Mouse (Mus musculus): ENCODE data around the gene Mtmr2. TPM values are rescaled to one million over a fixed set of nuclear protein-coding genes. Genes with fewer than 3 reads are reported as not detected.
"Not testable (repeated sequence)": the region's sequence is repeated elsewhere in the genome, so short reads cannot be mapped to it uniquely, and the experiment has no call there.

Gene Mtmr2
- 38.9 and 42.2 TPM in 2 replicates for polyA plus RNA-seq (2012; ENCODE audit: insufficient read depth, insufficient read length, missing spikeins)

DNA sequence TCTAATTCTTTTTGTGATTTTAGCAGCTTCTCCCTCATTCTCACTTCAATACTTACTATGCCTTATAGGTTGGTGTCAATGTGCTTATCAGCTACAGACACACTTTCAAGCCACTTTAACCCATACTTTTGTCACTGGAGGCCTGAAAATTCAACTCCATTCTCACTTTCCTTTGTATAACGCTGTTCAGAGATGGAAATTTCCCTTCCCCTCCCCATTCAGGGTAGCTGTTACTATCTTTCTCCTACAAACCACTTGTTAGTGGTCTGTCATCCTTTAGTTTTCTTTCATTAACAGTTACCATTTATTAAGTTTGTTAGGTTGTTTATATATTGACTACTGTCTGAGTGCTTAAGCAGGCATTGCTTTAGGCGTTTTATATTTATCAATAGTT, at the start of gene Mtmr2:
TSS of gene Mtmr2 (plus strand) at position 7 of the 394 bp plus-strand sequence.
- peaks cover 5% of the 10 kb centered on the region for H3K4me1 ChIP-seq (ENCODE audit: control insufficient read depth, insufficient read depth, insufficient read length, low read length)
- H3K4me3 ChIP-seq (ENCODE audit: insufficient read depth, low read depth, low read length) = peak within 1 kb of the TSS; percentile 98
- peak within 1 kb of the TSS; percentile 97 for H3K27ac ChIP-seq (replicated peaks; ENCODE audit: low read depth, low read length)

DNA sequence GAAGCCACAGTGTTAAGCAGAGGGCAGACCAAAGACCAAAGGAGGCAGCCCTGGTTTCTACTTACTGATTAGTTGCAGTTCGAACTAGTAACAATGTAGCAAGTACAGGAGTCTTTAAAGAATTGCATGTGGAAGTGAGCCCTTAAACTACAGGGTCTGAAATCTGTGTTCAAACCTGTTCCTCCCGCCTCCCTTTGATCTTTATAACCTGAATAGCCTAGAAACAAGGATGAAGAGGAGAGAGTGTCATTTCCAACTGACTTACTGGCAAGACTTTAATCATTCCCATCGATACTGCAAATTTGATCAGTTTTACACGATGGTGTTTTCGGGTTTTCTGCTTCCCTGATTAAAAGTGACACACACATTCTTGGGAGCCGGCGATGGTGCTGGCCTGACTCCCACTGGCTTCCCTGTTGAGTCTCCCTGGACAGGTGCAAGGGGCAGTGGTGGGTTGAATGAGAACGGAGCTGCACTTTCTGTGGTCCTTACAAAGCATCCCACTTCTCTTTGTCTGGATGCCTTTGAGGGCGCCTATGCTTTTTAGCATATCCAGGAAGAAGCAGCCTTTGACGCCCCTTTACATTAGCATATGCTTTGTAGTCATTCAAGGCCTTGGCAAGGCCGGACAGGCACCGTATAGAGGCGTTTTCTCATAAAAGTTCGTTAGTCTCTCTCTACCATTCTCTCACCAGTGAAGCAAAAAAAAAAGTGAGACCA, 49.0 kb upstream of the Mtmr2 start:
- no peak overlapping the region for H3K4me3 ChIP-seq (ENCODE audit: insufficient read depth, low read depth, low read length)

DNA sequence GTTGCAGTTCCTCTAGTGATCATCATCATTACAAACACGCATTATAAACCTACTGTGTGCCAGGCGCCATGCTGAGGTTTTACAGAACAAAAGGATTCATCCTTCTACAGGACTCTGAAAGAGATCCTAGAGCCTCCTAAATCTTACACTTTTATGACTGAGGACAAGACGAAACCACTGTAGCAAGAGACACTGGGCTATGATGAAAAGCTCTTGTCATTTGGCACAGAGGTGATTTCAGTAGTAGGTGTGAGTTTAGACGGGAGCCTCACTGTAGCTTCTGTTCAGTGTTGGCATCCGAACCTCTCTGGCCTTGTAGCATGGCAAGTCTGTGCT, 48.5 kb upstream of the Mtmr2 start:
- Histone ChIP-seq H3K4me1 (ENCODE audit: control insufficient read depth, insufficient read depth, insufficient read length, low read length) (peaks cover 12% of the 10 kb centered on the region), H3K4me3 (ENCODE audit: insufficient read depth, low read depth, low read length) (no peak overlapping the region)

More for the DNA sequence above, 49.0 kb upstream of the Mtmr2 start:
- Histone ChIP-seq H3K4me1 (ENCODE audit: control insufficient read depth, insufficient read depth, insufficient read length, low read length) (peaks cover 15% of the 10 kb centered on the region), H3K27ac (replicated peaks; ENCODE audit: low read depth, low read length) (no peak overlapping the region)

DNA sequence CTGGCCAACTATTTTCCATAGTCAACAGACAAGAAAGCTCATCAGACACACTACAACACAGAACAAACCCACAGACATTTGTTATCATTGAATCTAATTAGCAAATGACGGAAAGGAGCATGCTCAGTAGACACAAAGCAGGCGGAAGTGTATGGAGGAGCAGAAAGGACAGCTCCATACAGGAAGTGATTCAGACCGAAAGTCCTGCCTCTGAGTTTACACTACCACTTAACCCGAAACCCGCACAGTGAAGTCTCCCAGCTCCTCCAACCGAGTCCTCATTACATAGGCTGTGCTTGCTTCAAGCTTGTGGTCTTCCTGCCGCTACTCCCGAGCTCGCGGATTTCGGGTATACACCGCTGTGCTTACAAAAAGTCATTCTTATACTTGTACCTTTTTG, 46.4 kb upstream of the Mtmr2 start:
- Histone ChIP-seq H3K4me3 (ENCODE audit: insufficient read depth, low read depth, low read length) (no peak overlapping the region), H3K4me1 (ENCODE audit: control insufficient read depth, insufficient read depth, insufficient read length, low read length) (peaks cover 9% of the 10 kb centered on the region), H3K27ac (replicated peaks; ENCODE audit: low read depth, low read length) (no peak overlapping the region)

More for the DNA sequence above, 48.5 kb upstream of the Mtmr2 start:
- no peak overlapping the region for H3K27ac ChIP-seq (replicated peaks; ENCODE audit: low read depth, low read length)

DNA sequence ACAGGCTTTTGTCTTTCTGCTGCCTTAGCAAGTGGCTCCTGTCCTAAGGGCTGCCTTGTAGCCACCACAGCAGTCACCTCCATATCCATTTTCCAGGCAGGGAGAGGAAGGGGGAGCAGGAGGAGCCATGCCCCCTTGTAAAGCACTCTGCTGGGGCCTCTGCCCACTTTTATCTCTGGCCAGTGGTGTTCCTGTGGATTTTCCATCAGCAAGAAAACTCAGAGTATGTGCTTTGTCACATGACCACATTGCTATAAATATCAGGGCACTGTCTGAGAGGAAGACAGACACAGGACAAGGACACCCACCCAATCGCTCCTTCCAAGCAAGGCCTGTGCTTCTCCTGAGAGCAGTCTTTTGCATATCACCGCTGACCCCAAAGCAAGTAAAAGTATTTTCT, 45.1 kb upstream of the Mtmr2 start:
- H3K4me3 ChIP-seq (ENCODE audit: insufficient read depth, low read depth, low read length) = no peak overlapping the region
- H3K27ac ChIP-seq (replicated peaks; ENCODE audit: low read depth, low read length) = no peak overlapping the region
- no peaks in the 10 kb centered on the region for H3K4me1 ChIP-seq (ENCODE audit: control insufficient read depth, insufficient read depth, insufficient read length, low read length)

DNA sequence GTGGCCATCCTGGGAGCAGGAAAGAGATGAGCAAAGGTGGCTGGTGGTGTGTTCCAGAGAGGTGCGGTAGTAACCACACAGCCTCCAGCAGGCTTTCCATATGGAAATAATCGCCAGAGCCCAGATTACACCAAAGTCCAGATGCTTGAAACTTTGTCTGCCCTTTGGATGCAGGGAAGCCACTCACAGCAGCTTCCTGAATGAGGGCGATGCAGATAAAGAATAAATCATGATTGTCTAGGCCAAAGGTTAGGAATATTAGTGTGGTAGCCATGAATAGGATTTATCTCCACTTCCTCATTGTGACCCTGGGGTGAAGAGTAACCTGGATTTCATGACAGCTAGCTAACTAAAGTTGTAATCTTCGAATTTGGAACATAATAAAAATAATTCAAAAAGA, 43.3 kb upstream of the Mtmr2 start:
- Histone ChIP-seq H3K27ac (replicated peaks; ENCODE audit: low read depth, low read length) (no peak overlapping the region), H3K4me3 (ENCODE audit: insufficient read depth, low read depth, low read length) (no peak overlapping the region), H3K4me1 (ENCODE audit: control insufficient read depth, insufficient read depth, insufficient read length, low read length) (no peaks in the 10 kb centered on the region)

DNA sequence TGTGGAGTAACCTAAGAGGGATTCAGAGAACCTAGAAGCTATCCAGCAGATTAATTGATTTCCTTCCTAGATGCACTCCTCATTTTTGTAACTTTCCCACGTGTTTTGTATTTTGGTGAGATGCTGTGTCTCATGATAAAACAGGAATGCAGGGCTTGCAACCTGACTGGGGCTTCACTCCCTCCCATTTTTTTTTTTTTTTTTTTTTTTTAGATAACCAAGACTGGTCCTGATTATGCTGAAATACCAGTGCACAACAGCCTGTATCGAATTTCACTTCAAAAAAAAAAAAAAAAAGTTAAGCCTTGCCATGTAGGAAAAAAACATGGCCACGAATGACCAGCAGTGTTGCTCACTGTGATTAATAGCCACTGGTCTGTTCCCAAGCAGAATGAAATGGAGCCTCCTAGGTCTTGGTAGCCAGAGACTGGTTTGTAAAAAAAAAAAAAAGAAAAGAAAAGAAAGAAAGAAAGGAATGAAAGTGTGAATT, 41.1 kb upstream of the Mtmr2 start:
- H3K4me1 ChIP-seq (ENCODE audit: control insufficient read depth, insufficient read depth, insufficient read length, low read length) = no peaks in the 10 kb centered on the region
- no peak overlapping the region for H3K27ac ChIP-seq (replicated peaks; ENCODE audit: low read depth, low read length)
- H3K4me3 ChIP-seq (ENCODE audit: insufficient read depth, low read depth, low read length) = no peak overlapping the region

DNA sequence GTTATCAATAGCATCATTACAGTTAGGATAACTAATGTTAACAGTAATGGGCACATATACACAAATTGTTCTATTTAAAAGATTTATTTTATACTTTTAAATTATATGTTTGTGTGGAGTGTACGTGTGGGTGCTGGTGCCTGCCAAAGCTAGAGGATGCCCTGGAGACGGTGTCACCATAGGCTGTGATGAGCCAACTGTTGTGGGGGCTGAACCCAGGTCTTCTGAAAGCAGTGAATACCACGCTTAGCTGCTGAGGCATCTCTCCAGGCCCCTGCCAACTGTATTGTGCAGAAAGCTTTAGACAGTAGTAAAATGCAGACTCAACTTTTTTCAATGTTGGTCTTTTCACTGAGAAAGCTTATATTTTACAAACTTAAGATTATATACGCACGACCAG, 38.8 kb upstream of the Mtmr2 start:
- Histone ChIP-seq H3K4me1 (ENCODE audit: control insufficient read depth, insufficient read depth, insufficient read length, low read length) (no peaks in the 10 kb centered on the region), H3K27ac (replicated peaks; ENCODE audit: low read depth, low read length) (no peak overlapping the region), H3K4me3 (ENCODE audit: insufficient read depth, low read depth, low read length) (no peak overlapping the region)

DNA sequence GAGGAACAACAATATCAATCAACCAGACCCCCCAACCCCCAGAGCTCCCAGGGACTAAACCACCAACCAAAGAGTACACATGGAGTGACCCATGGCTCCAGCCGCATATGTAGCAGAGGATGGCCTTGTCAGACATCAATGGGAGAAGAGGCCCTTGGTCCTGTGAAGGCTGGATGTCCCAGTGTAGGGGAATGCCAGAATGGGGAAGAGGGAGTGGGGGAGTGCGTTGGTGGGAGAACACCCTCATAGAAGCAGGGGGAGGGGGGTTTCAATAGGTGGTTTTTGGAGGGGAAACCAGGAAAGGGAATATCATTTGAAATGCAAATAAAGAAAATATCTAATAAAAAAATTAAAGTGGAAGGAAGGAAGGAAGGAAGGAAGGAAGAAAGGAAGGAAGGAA, 32.3 kb upstream of the Mtmr2 start:
- H3K27ac ChIP-seq (replicated peaks; ENCODE audit: low read depth, low read length) = not testable (repeated sequence)

DNA sequence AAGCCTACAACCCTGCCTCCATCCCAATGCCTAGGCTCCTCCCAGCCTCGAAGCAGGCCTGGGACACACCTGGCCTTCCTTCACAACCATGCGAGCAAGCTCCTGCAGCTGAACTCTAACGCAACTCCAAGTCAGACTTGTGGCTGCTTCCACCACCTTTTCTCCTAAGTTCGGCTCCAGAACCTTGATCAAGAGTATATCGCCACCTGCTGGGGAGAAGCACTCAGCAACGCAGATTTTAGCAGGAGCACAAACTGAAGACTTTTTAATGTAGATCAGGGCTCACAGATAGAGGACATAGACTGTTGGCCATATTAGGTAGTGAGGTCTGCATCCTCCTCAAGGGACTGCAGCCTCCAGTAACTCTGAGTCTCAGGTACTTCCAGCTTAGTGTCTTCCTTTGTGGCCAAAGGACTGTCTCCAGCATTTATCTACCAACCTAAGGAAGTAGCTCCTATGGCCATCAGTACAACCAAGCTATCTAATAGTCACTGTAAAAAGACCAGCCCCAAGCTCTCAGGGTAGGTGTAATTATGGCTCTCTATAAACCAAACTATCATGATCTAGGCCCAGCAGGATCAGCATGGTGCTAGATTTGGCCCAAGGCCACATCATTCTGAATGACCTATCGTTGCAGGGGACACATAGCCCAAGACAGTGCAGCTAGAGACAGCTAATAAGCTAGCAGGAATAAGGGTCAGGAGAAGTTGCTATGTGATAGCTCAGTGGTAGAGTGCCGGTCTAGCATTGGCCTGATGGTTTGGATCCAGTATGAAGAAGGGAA, 31.7 kb upstream of the Mtmr2 start:
- H3K4me3 ChIP-seq (ENCODE audit: insufficient read depth, low read depth, low read length) = no peak overlapping the region
- H3K27ac ChIP-seq (replicated peaks; ENCODE audit: low read depth, low read length) = no peak overlapping the region
- H3K4me1 ChIP-seq (ENCODE audit: control insufficient read depth, insufficient read depth, insufficient read length, low read length) = no peaks in the 10 kb centered on the region

More for the DNA sequence above, 32.3 kb upstream of the Mtmr2 start:
- H3K4me1 ChIP-seq (ENCODE audit: control insufficient read depth, insufficient read depth, insufficient read length, low read length); H3K4me3 ChIP-seq (ENCODE audit: insufficient read depth, low read depth, low read length): not testable (repeated sequence)

DNA sequence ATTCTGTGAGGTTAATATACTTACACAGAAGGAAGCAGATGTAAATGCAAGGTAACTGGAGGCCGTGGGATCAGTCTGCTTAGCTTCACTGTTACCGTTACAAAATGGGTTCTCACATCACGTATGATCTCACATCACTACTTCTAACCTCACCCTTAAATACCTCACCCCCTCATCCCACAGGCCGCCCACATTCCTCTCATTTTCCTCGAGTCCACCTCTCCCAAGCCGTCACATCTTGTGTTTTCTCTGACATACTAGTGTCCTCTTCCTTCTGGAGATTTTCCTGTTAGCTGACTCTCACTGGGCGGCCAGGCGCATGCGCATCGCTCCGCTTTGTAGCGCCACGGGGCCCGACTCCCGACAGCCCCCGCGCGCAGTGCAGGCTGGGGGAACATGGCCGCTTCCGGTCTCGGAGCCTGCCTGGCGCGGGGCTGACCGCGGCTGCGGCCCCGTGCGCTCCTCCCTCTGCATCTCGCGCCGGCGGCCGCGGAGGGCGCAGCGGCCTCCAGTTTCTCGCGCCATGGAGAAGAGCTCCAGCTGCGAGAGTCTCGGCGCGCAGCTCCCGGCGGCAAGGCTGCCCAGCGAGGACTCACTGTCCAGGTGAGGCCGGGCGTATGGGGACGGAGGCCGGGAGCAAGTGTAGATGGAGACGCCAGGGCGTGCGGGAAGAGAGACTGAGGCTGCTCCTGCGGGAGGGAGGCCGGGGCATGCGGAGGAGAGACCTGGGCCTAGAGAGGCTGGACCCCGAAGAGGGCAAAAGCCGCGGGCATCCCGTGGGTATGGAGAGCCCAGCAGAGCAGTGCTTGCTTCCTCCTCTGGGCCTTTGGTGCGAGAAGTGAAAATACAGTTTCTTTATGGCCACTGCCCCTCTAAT, 826 bp downstream of the Mtmr2 start:
- Histone ChIP-seq H3K27ac (replicated peaks; ENCODE audit: low read depth, low read length) (peak overlapping the region; percentile 97), H3K4me1 (ENCODE audit: control insufficient read depth, insufficient read depth, insufficient read length, low read length) (peaks cover 5% of the 10 kb centered on the region), H3K4me3 (ENCODE audit: insufficient read depth, low read depth, low read length) (peak overlapping the region; percentile 98)

DNA sequence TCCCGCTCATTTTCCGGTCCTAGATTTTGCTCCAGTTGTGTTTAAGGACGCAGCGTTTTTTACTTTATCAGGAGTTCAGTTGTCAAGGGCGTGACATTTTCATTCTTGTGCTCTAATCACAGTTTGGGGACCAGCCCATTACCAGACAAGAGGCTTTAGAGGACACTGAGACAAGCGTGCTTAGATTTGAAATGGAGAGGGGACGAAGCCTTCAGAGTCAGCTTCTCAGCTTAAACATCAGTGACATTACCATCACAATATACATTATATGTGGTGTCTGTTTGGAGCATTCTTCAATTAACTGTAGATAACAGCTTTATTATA, 1.4 kb downstream of the Mtmr2 start:
- Histone ChIP-seq H3K4me1 (ENCODE audit: control insufficient read depth, insufficient read depth, insufficient read length, low read length) (peaks cover 5% of the 10 kb centered on the region), H3K27ac (replicated peaks; ENCODE audit: low read depth, low read length) (peak overlapping the region; percentile 88), H3K4me3 (ENCODE audit: insufficient read depth, low read depth, low read length) (peak overlapping the region; percentile 98)

DNA sequence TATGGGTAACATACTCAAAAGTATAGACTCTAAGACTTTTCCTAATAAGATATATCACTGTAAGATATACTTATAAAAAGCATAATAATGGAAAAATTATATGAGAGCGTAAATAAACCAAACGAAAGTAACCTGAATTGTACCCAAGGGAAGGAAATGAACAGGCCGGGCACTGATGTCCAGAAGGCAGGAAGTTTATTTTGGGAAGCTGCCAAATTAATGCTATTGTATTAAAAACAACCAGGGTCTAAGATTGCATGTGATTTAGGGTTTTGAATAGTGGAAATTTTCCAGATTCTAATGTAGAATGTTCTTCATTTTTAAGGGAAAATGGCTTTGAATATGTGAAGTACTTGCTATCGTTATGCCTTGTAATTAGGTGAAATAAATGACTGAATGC, 4.3 kb downstream of the Mtmr2 start:
- Histone ChIP-seq H3K27ac (replicated peaks; ENCODE audit: low read depth, low read length) (peak overlapping the region; percentile 92; the same call in 1 of the 2 replicates), H3K4me1 (ENCODE audit: control insufficient read depth, insufficient read depth, insufficient read length, low read length) (peaks cover 5% of the 10 kb centered on the region), H3K4me3 (ENCODE audit: insufficient read depth, low read depth, low read length) (no peak overlapping the region)

DNA sequence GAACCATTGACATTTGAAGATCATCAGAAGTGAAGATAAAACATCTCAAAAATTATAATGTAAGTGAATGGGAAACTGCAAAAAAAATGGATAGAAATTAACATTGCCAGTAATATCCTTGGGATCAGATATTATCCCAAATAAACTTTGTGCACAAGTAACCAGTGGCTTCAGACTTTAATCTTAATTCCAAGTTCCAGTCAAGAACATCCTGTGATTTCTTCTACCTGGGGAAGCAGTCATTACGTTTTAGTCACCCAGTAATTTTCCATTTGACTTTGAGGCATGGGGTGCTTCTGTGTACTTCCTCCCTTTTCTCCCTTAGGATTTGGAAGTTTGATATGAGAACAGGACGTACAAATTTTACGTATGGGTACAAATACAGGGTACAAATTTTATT, 12.2 kb downstream of the Mtmr2 start:
- Histone ChIP-seq H3K4me1 (ENCODE audit: control insufficient read depth, insufficient read depth, insufficient read length, low read length) (peaks cover 2% of the 10 kb centered on the region; the same call in 1 of the 2 replicates), H3K4me3 (ENCODE audit: insufficient read depth, low read depth, low read length) (no peak overlapping the region), H3K27ac (replicated peaks; ENCODE audit: low read depth, low read length) (no peak overlapping the region)

DNA sequence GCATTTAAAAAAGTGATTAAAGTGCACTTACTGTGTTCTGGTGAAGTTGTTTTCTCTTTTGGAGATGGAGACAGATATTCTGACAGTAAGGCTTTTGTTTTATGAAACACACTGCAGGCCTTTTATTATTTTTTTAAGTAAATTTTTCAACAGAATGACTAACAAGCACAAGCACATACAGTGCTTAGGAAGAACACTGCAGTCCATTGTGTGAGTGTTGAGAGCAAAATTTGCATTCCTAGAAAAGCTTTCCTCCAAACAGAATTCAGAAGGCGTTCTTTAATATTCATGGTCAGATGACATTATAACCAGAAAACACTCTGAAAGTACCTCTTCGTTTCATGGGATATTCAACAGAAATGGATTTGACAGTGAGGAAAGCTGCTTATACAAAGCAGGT, 17.4 kb downstream of the Mtmr2 start:
- Histone ChIP-seq H3K4me1 (ENCODE audit: control insufficient read depth, insufficient read depth, insufficient read length, low read length) (peaks cover 2% of the 10 kb centered on the region; the same call in 1 of the 2 replicates), H3K27ac (replicated peaks; ENCODE audit: low read depth, low read length) (no peak overlapping the region), H3K4me3 (ENCODE audit: insufficient read depth, low read depth, low read length) (no peak overlapping the region)

Data from brown adipose tissue, adult 24 weeks (tissue).